ENCODE assay signal across 28 mouse cellular contexts in the genomic region with DNA sequence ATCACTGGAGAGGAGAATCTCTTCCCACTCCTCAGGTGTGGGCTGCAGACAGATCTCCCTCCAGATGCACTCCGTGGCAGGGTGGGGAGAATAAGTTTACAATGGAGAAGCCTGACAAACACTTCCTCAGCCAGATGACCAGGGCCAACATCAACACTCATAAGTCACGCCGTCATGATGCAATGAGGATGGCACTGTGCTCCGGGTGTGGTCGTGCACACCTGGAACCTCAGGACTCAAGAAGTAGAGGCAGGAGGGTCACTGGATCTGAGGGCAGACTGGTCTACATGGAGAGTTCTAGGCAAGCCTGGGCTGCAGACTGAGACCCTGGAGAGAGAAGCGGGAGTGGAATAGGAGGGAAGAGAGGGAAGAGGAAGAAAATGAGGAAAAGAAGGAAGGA.
"Had no signal": no experiment of that assay in that cellular context is flagged by ENCODE, and none has a peak within 500 bp of the region (broad histone marks: within the 10 kb centered on the region; RNA-seq: fewer than 3 reads in every experiment).

No protein-coding gene starts in this region.

- H3K27ac ChIP-seq: embryonic facial prominence, embryonic 10.5 days; embryonic facial prominence, embryonic 12.5 days; embryonic facial prominence, embryonic 13.5 days; embryonic facial prominence, embryonic 15.5 days; forebrain, embryonic 10.5 days; forebrain, embryonic 12.5 days; forebrain, embryonic 13.5 days; gastrocnemius, adult 2 months; heart, adult 2 months had no signal

- H3K9me3 ChIP-seq: embryonic facial prominence, embryonic 10.5 days; embryonic facial prominence, embryonic 12.5 days; embryonic facial prominence, embryonic 13.5 days; embryonic facial prominence, embryonic 15.5 days; forebrain, embryonic 10.5 days; forebrain, embryonic 13.5 days had no signal

- H3K4me3 ChIP-seq: embryonic facial prominence, embryonic 10.5 days; embryonic facial prominence, embryonic 12.5 days; embryonic facial prominence, embryonic 13.5 days; embryonic facial prominence, embryonic 15.5 days; erythroblast, embryonic 14.5 days; forebrain, embryonic 10.5 days; forebrain, embryonic 12.5 days; forebrain, embryonic 13.5 days; gastrocnemius, adult 2 months; heart, adult 2 months had no signal

- H3K27me3 ChIP-seq: embryonic facial prominence, embryonic 12.5 days; embryonic facial prominence, embryonic 13.5 days; embryonic facial prominence, embryonic 15.5 days; forebrain, embryonic 12.5 days; forebrain, embryonic 13.5 days had no signal

- H3K4me1 ChIP-seq: embryonic facial prominence, embryonic 12.5 days; embryonic facial prominence, embryonic 13.5 days; embryonic facial prominence, embryonic 15.5 days; forebrain, embryonic 12.5 days; forebrain, embryonic 13.5 days had no signal

- H3K9ac ChIP-seq: embryonic facial prominence, embryonic 12.5 days; embryonic facial prominence, embryonic 13.5 days; embryonic facial prominence, embryonic 15.5 days; forebrain, embryonic 12.5 days; forebrain, embryonic 13.5 days; forebrain, postnatal 0 days had no signal

- H3K36me3 ChIP-seq: embryonic facial prominence, embryonic 10.5 days; embryonic facial prominence, embryonic 12.5 days; embryonic facial prominence, embryonic 13.5 days; embryonic facial prominence, embryonic 15.5 days; forebrain, embryonic 10.5 days; forebrain, embryonic 12.5 days had no signal

- H3K4me2 ChIP-seq: embryonic facial prominence, embryonic 12.5 days; embryonic facial prominence, embryonic 13.5 days; embryonic facial prominence, embryonic 15.5 days; forebrain, embryonic 12.5 days; forebrain, embryonic 13.5 days; heart, embryonic 11.5 days had no signal

- DNase-seq: cerebellum, adult 2 months; cerebellum, adult 8-10 months; cerebellum, adult 9-10 months; cerebellum, adult 9-11 months; cerebellum, postnatal 10 days; cerebellum, postnatal 14 days; cerebellum, postnatal 25 days; cerebellum, postnatal 36 days; embryo, embryonic 11 days; forebrain, postnatal 0 days; gastrocnemius, adult 2 months; gastrocnemius, postnatal 10 days; gastrocnemius, postnatal 14 days; gastrocnemius, postnatal 25 days; gastrocnemius, postnatal 36 days; heart, adult 18-20 months; heart, adult 2 months had no signal

- ATAC-seq: forebrain, embryonic 13.5 days; forebrain, embryonic 14.5 days; forebrain, embryonic 16.5 days; forebrain, postnatal 0 days had no signal
